Mouse (Mus musculus): ENCODE data around the gene Acap2. TPM values are rescaled to one million over a fixed set of nuclear protein-coding genes. Genes with fewer than 3 reads are reported as not detected.
A peak's percentile ranks its signal among the peaks of the same experiment; 100 is the strongest.

The Acap2 gene
- polyA plus RNA-seq, 1 experiment from 2014 or later = 33.0 TPM

GRCm38 (mm10) chr16:31185757-31186156 is 15.3 kb downstream of the Acap2 start:
- no peaks in the 10 kb centered on the region for H3K36me3 ChIP-seq (ENCODE audit: insufficient read depth)
- no peak for TF ChIP-seq CTCF (IDR thresholded peaks at IDR 0.05; ENCODE audit: low read depth)
- ATAC-seq (ENCODE audit: insufficient read depth) (no peak), DNase-seq (no peak)
- peak overlapping the region; percentile 67 for H3K27ac ChIP-seq (ENCODE audit: low read depth)
- WGBS = 91% methylated on average over 2 of the region's 2 CpGs
- peaks cover 33% of the 10 kb centered on the region for H3K4me1 ChIP-seq (ENCODE audit: insufficient read depth)
- no peak overlapping the region for H3K4me3 ChIP-seq (ENCODE audit: low read depth, low read length)
- H3K4me2 ChIP-seq = no peak overlapping the region
- no peak overlapping the region for H3K9ac ChIP-seq
- H3K9me3 ChIP-seq (ENCODE audit: low read depth, low read length) = no peaks in the 10 kb centered on the region
- no peaks in the 10 kb centered on the region for H3K27me3 ChIP-seq (ENCODE audit: insufficient read depth, low read length)

GRCm38 (mm10) chr16:31184727-31185126 is 16.3 kb downstream of the Acap2 start:
- DNase-seq (peak; percentile 60), ATAC-seq (ENCODE audit: insufficient read depth) (no peak)
- Histone ChIP-seq H3K4me1 (ENCODE audit: insufficient read depth) (peaks cover 33% of the 10 kb centered on the region), H3K36me3 (ENCODE audit: insufficient read depth) (no peaks in the 10 kb centered on the region), H3K4me3 (ENCODE audit: low read depth, low read length) (no peak overlapping the region), H3K27ac (ENCODE audit: low read depth) (no peak overlapping the region), H3K9ac (no peak overlapping the region), H3K9me3 (ENCODE audit: low read depth, low read length) (no peaks in the 10 kb centered on the region), H3K27me3 (ENCODE audit: insufficient read depth, low read length) (no peaks in the 10 kb centered on the region), H3K4me2 (no peak overlapping the region)
- TF ChIP-seq CTCF (IDR thresholded peaks at IDR 0.05; ENCODE audit: low read depth) = no peak
- 42% methylated on average over 4 of the region's 4 CpGs for WGBS

- TF ChIP-seq CTCF (IDR thresholded peaks at IDR 0.05; ENCODE audit: low read depth) = no peak
- Histone ChIP-seq H3K36me3 (ENCODE audit: insufficient read depth) (no peaks in the 10 kb centered on the region), H3K9ac (no peak overlapping the region), H3K4me1 (ENCODE audit: insufficient read depth) (peaks cover 29% of the 10 kb centered on the region), H3K4me2 (no peak overlapping the region; the same call in 1 of the 2 replicates), H3K9me3 (ENCODE audit: low read depth, low read length) (no peaks in the 10 kb centered on the region), H3K27me3 (ENCODE audit: insufficient read depth, low read length) (no peaks in the 10 kb centered on the region), H3K27ac (ENCODE audit: low read depth) (peak overlapping the region; percentile 33; the same call in 1 of the 2 replicates), H3K4me3 (ENCODE audit: low read depth, low read length) (no peak overlapping the region)
- ATAC-seq (ENCODE audit: insufficient read depth) (peak; percentile 87), DNase-seq (peak; percentile 81)
- WGBS = 41% methylated on average over 9 of the region's 9 CpGs
Measured at GRCm38 (mm10) chr16:31182576-31182975, 18.5 kb downstream of the Acap2 start.

DNA sequence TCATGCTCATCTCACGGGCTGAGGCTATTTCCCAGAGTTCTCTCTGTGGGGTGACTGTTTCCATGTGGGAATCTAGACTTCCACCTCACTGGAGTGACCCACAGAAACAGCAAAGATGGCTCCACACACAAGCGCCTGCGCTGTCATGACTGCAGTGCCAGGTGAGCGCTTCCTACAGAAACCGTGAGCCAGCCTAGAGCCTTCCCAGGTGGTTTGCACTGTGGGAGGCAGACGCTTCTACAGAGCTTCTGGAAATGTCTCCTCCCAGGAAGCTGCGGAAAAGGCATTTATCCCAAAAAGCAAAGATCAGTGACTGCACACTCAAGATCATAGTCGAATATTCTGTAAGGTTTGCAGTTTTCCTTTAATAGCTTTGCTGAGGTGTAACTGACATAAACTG is 20.2 kb downstream of the Acap2 start:
- H3K4me3 ChIP-seq (ENCODE audit: low read depth, low read length) = no peak overlapping the region
- ATAC-seq (ENCODE audit: insufficient read depth) = no peak
- H3K36me3 ChIP-seq (ENCODE audit: insufficient read depth) = no peaks in the 10 kb centered on the region
- H3K9ac ChIP-seq = no peak overlapping the region
- H3K4me2 ChIP-seq = no peak overlapping the region
- no peak for TF ChIP-seq CTCF (IDR thresholded peaks at IDR 0.05; ENCODE audit: low read depth)
- no peaks in the 10 kb centered on the region for H3K27me3 ChIP-seq (ENCODE audit: insufficient read depth, low read length)
- no peak for DNase-seq
- peak overlapping the region; percentile 50; the same call in 1 of the 2 replicates for H3K27ac ChIP-seq (ENCODE audit: low read depth)
- WGBS = 66% methylated on average over 8 of the region's 8 CpGs
- H3K9me3 ChIP-seq (ENCODE audit: low read depth, low read length) = no peaks in the 10 kb centered on the region
- H3K4me1 ChIP-seq (ENCODE audit: insufficient read depth) = peaks cover 25% of the 10 kb centered on the region

DNA sequence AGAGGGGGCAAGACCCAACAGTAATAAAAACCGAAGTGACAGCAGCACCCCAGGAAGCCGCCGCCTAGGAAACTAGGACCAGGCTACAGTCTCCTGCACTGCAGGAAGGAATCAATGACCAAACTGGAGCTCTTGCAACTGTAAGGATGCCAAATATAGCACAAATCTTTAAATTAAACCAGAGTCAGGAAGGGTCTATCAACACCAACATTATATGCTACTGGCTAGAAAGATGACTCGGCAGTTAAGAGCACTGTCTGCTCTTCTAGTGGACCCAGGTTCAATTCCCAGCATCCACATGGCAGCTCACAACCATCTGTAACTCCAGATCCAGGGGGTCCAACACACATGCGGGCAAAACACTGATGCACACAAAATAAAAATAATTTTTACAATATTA is 21.7 kb downstream of the Acap2 start:
- no peak for DNase-seq
- Histone ChIP-seq H3K4me1 (ENCODE audit: insufficient read depth) (peaks cover 17% of the 10 kb centered on the region), H3K27me3 (ENCODE audit: insufficient read depth, low read length) (no peaks in the 10 kb centered on the region), H3K9me3 (ENCODE audit: low read depth, low read length) (no peaks in the 10 kb centered on the region), H3K9ac (no peak overlapping the region), H3K27ac (ENCODE audit: low read depth) (no peak overlapping the region), H3K36me3 (ENCODE audit: insufficient read depth) (no peaks in the 10 kb centered on the region), H3K4me3 (ENCODE audit: low read depth, low read length) (no peak overlapping the region), H3K4me2 (no peak overlapping the region)
- no peak for TF ChIP-seq CTCF (IDR thresholded peaks at IDR 0.05; ENCODE audit: low read depth)
- ATAC-seq (ENCODE audit: insufficient read depth) = no peak
- 70% methylated on average over 5 of the region's 5 CpGs for WGBS

DNA sequence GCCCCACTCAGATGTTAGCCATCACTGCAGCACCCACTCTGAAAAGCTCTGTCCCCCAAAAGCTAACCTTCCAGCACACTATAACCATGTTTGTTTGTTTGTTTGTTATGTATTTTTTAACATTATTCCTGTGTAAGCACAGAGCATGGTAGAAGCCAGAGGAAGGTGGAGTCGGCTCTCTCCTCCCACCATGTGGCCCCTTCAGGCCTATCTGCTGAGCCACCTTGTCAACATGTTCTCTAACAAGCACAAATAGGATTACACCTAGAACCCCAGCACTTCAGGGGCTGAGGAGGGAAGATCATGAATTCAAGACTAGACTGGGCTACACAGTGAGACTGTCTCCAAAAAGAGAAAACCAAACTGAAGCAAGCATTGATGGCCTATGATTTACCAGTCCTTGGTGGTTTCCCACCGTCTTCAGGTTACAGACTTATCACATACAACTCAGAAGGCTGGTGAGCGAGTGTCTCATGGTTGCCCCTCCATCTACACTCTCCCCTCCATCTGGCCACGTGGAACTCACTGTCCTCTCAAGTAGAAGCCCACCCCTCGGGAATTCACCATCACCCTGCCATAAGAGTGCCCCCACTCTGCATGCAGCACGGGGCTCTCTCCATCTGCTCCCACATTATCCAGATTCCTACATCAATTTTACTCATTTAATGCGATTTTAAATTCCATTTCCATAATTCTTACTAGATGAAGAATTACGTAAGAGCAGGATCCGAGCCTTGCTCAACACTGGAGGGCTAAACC is 26.0 kb downstream of the Acap2 start:
- H3K4me2 ChIP-seq = no peak overlapping the region
- ATAC-seq (ENCODE audit: insufficient read depth) (no peak), DNase-seq (no peak)
- WGBS = 67% methylated on average over 9 of the region's 9 CpGs
- H3K36me3 ChIP-seq (ENCODE audit: insufficient read depth) = no peaks in the 10 kb centered on the region
- H3K27ac ChIP-seq (ENCODE audit: low read depth) = no peak overlapping the region
- H3K4me3 ChIP-seq (ENCODE audit: low read depth, low read length) = no peak overlapping the region
- H3K4me1 ChIP-seq (ENCODE audit: insufficient read depth) = no peaks in the 10 kb centered on the region
- no peaks in the 10 kb centered on the region for H3K27me3 ChIP-seq (ENCODE audit: insufficient read depth, low read length)
- no peaks in the 10 kb centered on the region for H3K9me3 ChIP-seq (ENCODE audit: low read depth, low read length)
- TF ChIP-seq CTCF (IDR thresholded peaks at IDR 0.05; ENCODE audit: low read depth) = no peak
- H3K9ac ChIP-seq = no peak overlapping the region

DNA sequence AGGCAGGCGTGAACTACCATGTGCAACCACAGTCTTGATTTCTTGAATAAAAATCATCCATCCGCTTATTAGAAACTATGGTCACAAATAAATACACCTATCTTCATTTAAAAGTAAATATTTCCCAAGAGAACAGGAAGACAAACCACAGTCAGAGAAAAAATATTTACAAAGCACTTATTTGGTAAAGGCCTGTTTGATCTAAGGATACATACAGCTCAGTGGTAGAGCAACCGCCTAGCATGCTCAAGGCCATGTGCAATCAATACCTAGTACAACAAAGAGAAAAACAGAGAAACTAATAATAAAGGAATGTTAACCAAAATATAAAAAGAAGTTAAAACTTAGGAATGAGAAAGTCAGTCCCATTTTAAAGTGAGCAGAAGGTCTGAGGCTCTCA is 28.8 kb downstream of the Acap2 start:
- Histone ChIP-seq H3K4me1 (ENCODE audit: insufficient read depth) (no peaks in the 10 kb centered on the region), H3K27ac (ENCODE audit: low read depth) (no peak overlapping the region), H3K27me3 (ENCODE audit: insufficient read depth, low read length) (no peaks in the 10 kb centered on the region), H3K36me3 (ENCODE audit: insufficient read depth) (no peaks in the 10 kb centered on the region), H3K4me2 (no peak overlapping the region), H3K4me3 (ENCODE audit: low read depth, low read length) (no peak overlapping the region), H3K9me3 (ENCODE audit: low read depth, low read length) (no peaks in the 10 kb centered on the region), H3K9ac (no peak overlapping the region)
- WGBS = 86% methylated on average over 3 of the region's 3 CpGs
- no peak for TF ChIP-seq CTCF (IDR thresholded peaks at IDR 0.05; ENCODE audit: low read depth)
- ATAC-seq (ENCODE audit: insufficient read depth) = no peak
- no peak for DNase-seq

All from lung, embryonic 14.5 days (tissue).